Mouse (Mus musculus) lung, postnatal 4 days (tissue): Measurements from ENCODE around the gene Kif2b.

Experiments
- DNase-seq, 2 experiments: peaks; one replicate each; pipeline ENCODE4 v3.0.0; 2021

Kif2b gene

DNA sequence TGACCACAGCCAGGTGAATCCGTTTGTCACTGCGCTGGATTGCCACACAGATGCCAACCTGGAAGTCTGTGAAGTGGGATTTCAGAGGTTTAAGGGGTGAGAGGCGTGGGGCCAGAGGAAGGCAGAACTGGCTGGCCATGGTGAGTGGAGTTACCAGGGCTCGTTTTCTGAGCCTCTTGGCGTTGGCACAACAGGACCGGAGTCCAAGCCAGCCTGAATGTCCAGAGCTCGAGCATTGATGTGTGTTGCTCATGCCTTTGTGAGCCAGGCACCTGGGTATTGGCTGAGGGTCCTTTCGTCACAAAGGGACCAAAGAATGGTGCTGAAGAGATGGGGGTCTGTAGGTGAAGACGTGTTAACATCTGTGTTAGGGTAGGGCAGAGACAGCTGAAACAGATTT is at the start of gene Kif2b:
Gene Kif2b, minus strand, starts transcription at position 242 of the 400 bp plus-strand sequence.
- no peak for DNase-seq

DNA sequence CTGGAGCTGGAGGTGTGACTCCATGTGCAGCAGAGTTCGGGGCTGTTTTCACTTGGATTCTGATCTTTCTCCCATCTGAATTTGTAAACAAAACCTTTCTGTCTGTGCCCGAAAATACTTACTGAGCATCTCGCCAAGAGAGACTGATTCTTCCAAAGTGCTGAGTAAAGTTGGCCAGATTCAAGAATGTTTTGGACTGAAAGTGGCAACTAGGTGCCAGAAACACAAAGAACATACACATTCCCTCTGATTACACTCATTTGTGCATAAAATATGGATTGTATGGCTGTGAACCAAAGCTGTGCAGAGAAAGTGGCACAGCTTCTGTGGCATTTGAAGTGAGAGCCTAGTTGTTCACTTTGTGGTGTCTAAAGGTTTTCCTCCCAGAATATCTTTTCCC is 15.7 kb upstream of the Kif2b start:
- no peak for DNase-seq

DNA sequence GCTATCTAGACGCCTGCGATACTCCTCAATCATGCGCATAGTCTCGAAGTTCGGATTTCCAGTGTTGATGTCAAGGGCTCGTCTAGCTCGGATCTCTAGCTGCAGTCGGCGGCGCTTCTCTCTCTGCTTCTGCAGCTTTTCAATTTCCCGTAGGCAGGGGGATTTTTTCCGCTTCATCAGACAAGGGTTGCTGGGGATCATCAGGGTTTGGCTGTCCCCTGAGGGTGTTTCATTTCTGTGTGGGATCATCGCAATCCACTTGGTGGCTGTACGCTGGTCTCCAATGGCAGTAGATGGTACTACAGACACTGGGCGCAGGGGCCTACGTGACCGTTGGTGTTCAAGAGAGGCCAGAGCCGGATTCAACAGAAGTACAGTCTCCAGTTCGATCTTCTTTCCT is 502 bp downstream of the Kif2b start:
- DNase-seq, result no peak

DNA sequence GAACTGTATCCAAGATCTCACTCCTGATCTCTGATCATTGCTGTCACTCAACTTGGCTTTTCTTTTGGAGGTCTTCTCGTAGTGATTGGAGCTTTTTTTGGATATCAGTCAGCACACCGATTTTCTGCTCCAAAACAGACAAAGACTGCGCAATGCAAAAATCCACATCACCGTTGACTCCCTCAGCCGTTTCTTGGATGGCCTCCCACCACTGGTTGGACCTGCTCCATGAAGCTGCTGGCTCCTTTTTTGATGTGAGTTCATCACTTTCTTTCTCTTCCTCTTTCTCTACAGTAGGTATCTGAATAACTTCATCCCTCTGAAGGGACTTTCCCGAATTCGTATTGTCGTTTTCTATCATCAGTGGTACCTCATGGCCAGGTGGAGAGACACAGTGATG is 2.0 kb downstream of the Kif2b start:
- no peak for DNase-seq

GRCm38 (mm10) chr11:91574477-91574876 is 2.9 kb downstream of the Kif2b start:
- DNase-seq, result no peak

- DNase-seq, result no peak
Measured at GRCm38 (mm10) chr11:91530737-91531136, 46.6 kb downstream of the Kif2b start.
